17 mouse cellular contexts compared by ENCODE assay signal in the genomic region with DNA sequence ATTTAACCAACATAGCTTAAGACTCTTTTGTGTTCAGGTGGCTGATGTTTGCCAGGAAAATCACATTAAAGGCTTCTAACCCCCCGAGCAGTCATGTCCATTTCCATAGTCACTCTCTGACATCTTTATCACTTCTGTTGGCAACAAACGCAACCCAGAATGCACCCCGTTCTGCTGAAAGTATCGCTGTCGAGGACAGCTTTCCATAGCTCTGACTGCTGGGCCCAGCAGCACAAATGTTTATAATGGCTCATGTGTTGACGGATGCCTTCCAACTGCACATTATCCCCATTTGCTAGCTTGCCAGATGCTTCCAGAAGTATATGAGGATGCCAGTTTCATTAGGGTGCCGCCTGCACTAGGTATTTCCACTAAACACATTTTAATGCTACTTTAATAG.
DNase-seq lines count a peak whose midpoint lies in the region; ATAC-seq and TF ChIP-seq lines count a peak whose summit lies in the region.
"Had no signal": no experiment of that assay in that cellular context is flagged by ENCODE, and none has a peak within 500 bp of the region (broad histone marks: within the 10 kb centered on the region; RNA-seq: fewer than 3 reads in every experiment).

No protein-coding gene starts in this region.

- H3K4me1 ChIP-seq in hindbrain, embryonic 16.5 days (ENCODE audit: control insufficient read depth, insufficient read depth, low read depth, low read length) = peaks cover 12% of the 10 kb centered on the region; the same call in 1 of the 2 replicates
- peaks cover 6% of the 10 kb centered on the region; the same call in 1 of the 2 replicates for H3K4me1 ChIP-seq in hindbrain, embryonic 12.5 days
- H3K4me1 ChIP-seq in lung, embryonic 16.5 days (replicated peaks; ENCODE audit: control insufficient read depth, insufficient read depth, low read length) = no peaks in the 10 kb centered on the region
- no peaks in the 10 kb centered on the region for H3K4me1 ChIP-seq in lung, adult 2 months (ENCODE audit: control insufficient read depth, insufficient read depth, low read length)
- H3K4me1 ChIP-seq in lung, postnatal 0 days (ENCODE audit: insufficient read depth, low read depth, low read length) = no peaks in the 10 kb centered on the region

- no peak overlapping the region for H3K4me3 ChIP-seq in hindbrain, embryonic 16.5 days (ENCODE audit: low read length)
- H3K4me3 ChIP-seq in hindbrain, embryonic 12.5 days = no peak overlapping the region
- no peak overlapping the region for H3K4me3 ChIP-seq in lung, embryonic 16.5 days (ENCODE audit: low read length)
- H3K4me3 ChIP-seq in lung, adult 2 months (replicated peaks; ENCODE audit: extremely low read depth, low read depth, low read length) = no peak overlapping the region
- no peak overlapping the region for H3K4me3 ChIP-seq in lung, postnatal 0 days (ENCODE audit: low read depth, low read length)
- H3K4me3 ChIP-seq: embryonic facial prominence, embryonic 12.5 days; forebrain, embryonic 15.5 days; heart, embryonic 13.5 days; hindbrain, embryonic 13.5 days had no signal

- no peaks in the 10 kb centered on the region for H3K27me3 ChIP-seq in hindbrain, embryonic 16.5 days (replicated peaks; ENCODE audit: control insufficient read depth, insufficient read depth, low read length)
- 0 out of 2 replicates have a peak, but pooled peaks cover 7% of the 10 kb centered on the region for H3K27me3 ChIP-seq in hindbrain, embryonic 12.5 days
- peaks cover 9% of the 10 kb centered on the region for H3K27me3 ChIP-seq in lung, embryonic 16.5 days (ENCODE audit: control insufficient read depth, insufficient read depth, low read depth, low read length)
- no peaks in the 10 kb centered on the region; the same call in 1 of the 2 replicates for H3K27me3 ChIP-seq in lung, postnatal 0 days (replicated peaks; ENCODE audit: insufficient read depth, low read length)
- H3K27me3 ChIP-seq: embryonic facial prominence, embryonic 12.5 days; forebrain, embryonic 15.5 days had no signal

- no peak for TF ChIP-seq EP300 in lung, postnatal 0 days (IDR thresholded peaks at IDR 0.05)

- H3K27ac ChIP-seq in hindbrain, embryonic 16.5 days (ENCODE audit: low read depth, low read length) = no peak overlapping the region
- no peak overlapping the region for H3K27ac ChIP-seq in hindbrain, embryonic 12.5 days
- no peak overlapping the region for H3K27ac ChIP-seq in lung, embryonic 16.5 days (ENCODE audit: low read length)
- no peak overlapping the region for H3K27ac ChIP-seq in lung, postnatal 0 days (ENCODE audit: low read length)
- H3K27ac ChIP-seq: embryonic facial prominence, embryonic 12.5 days; forebrain, embryonic 15.5 days; heart, embryonic 13.5 days; hindbrain, embryonic 13.5 days had no signal

- 63% methylated on average over 7 of the region's 7 CpGs for WGBS in hindbrain, embryonic 16.5 days
- WGBS in hindbrain, embryonic 12.5 days = 89% methylated on average over 7 of the region's 7 CpGs
- WGBS in lung, embryonic 16.5 days = 26% methylated on average over 7 of the region's 7 CpGs
- WGBS in lung, adult 2 months = 47% methylated on average over 7 of the region's 7 CpGs
- 42% methylated on average over 7 of the region's 7 CpGs for WGBS in lung, postnatal 0 days

- peak; percentile 28; the same call in 1 of the 2 replicates for ATAC-seq in hindbrain, embryonic 16.5 days
- ATAC-seq in hindbrain, embryonic 12.5 days (ENCODE audit: low FRiP score) = no peak
- peak; percentile 65 for ATAC-seq in lung, embryonic 16.5 days (ENCODE audit: low read depth)
- ATAC-seq in lung, postnatal 0 days = peak; percentile 33; the same call in 1 of the 2 replicates
- ATAC-seq: forebrain, embryonic 15.5 days had no signal

- no peak for DNase-seq in lung, adult 2 months
- DNase-seq in lung, postnatal 0 days (ENCODE audit: low spot score) = peak; percentile 21
- peak; percentile 24 for DNase-seq in lung, postnatal 36 days
- no peak for DNase-seq in cerebellum, adult 9-10 months
- DNase-seq: adrenal gland, adult 8-10 months; adrenal gland, postnatal 36 days; cerebellum, adult 11 months; cerebellum, adult 8-10 months; gastrocnemius, postnatal 14 days; heart, postnatal 36 days had no signal

- no peak overlapping the region for H3K9ac ChIP-seq in hindbrain, embryonic 16.5 days (ENCODE audit: low read depth, low read length)
- H3K9ac ChIP-seq in hindbrain, embryonic 12.5 days = no peak overlapping the region
- no peak overlapping the region for H3K9ac ChIP-seq in lung, embryonic 16.5 days (ENCODE audit: low read length)
- no peak overlapping the region for H3K9ac ChIP-seq in lung, postnatal 0 days (replicated peaks; ENCODE audit: low read depth)
- H3K9ac ChIP-seq: embryonic facial prominence, embryonic 12.5 days; forebrain, embryonic 15.5 days; heart, embryonic 13.5 days; hindbrain, embryonic 13.5 days had no signal

- TF ChIP-seq CTCF in lung, adult 2 months (IDR thresholded peaks at IDR 0.05; ENCODE audit: insufficient read depth, low read length) = no peak
- no peak for TF ChIP-seq CTCF in lung, postnatal 0 days (IDR thresholded peaks at IDR 0.05)

- no peak overlapping the region for H3K4me2 ChIP-seq in hindbrain, embryonic 16.5 days (ENCODE audit: low read length)
- no peak overlapping the region for H3K4me2 ChIP-seq in hindbrain, embryonic 12.5 days (replicated peaks)
- H3K4me2 ChIP-seq in lung, embryonic 16.5 days (ENCODE audit: low read depth, low read length) = no peak overlapping the region
- H3K4me2 ChIP-seq in lung, postnatal 0 days (replicated peaks; ENCODE audit: low read depth, low read length) = no peak overlapping the region
- H3K4me2 ChIP-seq: embryonic facial prominence, embryonic 12.5 days; forebrain, embryonic 15.5 days; heart, embryonic 13.5 days; hindbrain, embryonic 13.5 days had no signal

- no peaks in the 10 kb centered on the region for H3K36me3 ChIP-seq in hindbrain, embryonic 16.5 days (ENCODE audit: control insufficient read depth, insufficient read depth, low read length)
- no peaks in the 10 kb centered on the region for H3K36me3 ChIP-seq in hindbrain, embryonic 12.5 days
- H3K36me3 ChIP-seq in lung, embryonic 16.5 days (ENCODE audit: control insufficient read depth, insufficient read depth, low read length) = no peaks in the 10 kb centered on the region
- no peaks in the 10 kb centered on the region for H3K36me3 ChIP-seq in lung, postnatal 0 days (ENCODE audit: insufficient read depth, low read length)
- H3K36me3 ChIP-seq: embryonic facial prominence, embryonic 12.5 days; forebrain, embryonic 15.5 days; heart, embryonic 13.5 days; hindbrain, embryonic 13.5 days had no signal

- no peak for TF ChIP-seq POLR2A in lung, adult 2 months (IDR thresholded peaks at IDR 0.05; ENCODE audit: borderline replicate concordance, extremely low read depth, low read depth, low read length)

- H3K9me3 ChIP-seq in hindbrain, embryonic 16.5 days (ENCODE audit: control insufficient read depth, low read length) = no peaks in the 10 kb centered on the region
- H3K9me3 ChIP-seq in hindbrain, embryonic 12.5 days (replicated peaks) = no peaks in the 10 kb centered on the region
- no peaks in the 10 kb centered on the region for H3K9me3 ChIP-seq in lung, embryonic 16.5 days (ENCODE audit: control insufficient read depth, low read length)
- H3K9me3 ChIP-seq in lung, postnatal 0 days (ENCODE audit: low read length) = no peaks in the 10 kb centered on the region
- H3K9me3 ChIP-seq: embryonic facial prominence, embryonic 12.5 days; forebrain, embryonic 15.5 days; heart, embryonic 13.5 days; hindbrain, embryonic 13.5 days had no signal

Comparison
In these comparisons a context has a peak if more than half of its experiments do, and no peak if none do; other contexts are left out.
1. DNase-seq: peak in lung, postnatal 0 days (single experiment) and lung, postnatal 36 days (single experiment); none in lung, adult 2 months (single experiment) and cerebellum, adult 9-10 months (single experiment).